Mouse (Mus musculus): ENCODE data around the gene Endod1. TPM values are rescaled to one million over a fixed set of nuclear protein-coding genes. Genes with fewer than 3 reads are reported as not detected.
A peak's percentile ranks its signal among the peaks of the same experiment; 100 is the strongest.
"Not testable (repeated sequence)": the region's sequence is repeated elsewhere in the genome, so short reads cannot be mapped to it uniquely, and the experiment has no call there.

Gene Endod1
- polyA plus RNA-seq, 1 experiment from 2014 or later: 14.4 TPM

DNA sequence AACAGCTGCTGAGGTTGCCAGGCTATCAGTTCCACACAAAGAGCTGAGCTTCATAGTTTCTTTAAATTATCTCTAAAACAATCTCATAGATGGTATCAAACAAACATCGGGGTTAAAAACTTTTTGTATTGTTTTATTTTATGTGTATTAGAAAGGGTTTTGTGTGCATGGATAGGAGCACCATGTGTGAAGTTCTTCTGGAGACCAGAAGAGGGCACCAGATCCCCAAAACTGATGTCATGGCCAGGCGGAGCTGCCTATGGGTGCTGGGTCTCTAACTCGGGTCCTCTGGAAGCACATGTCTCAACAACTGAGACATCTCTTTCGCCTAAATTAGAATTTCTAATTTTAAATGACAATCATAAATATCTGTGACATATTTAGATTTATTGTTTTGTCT lies 32.9 kb downstream of the Endod1 start:
- no peaks in the 10 kb centered on the region for H3K9me3 ChIP-seq (ENCODE audit: low read length)
- peak; percentile 70 for TF ChIP-seq CTCF (IDR thresholded peaks at IDR 0.05)
- no peak for TF ChIP-seq EP300 (IDR thresholded peaks at IDR 0.05)
- 56% methylated on average over 4 of the region's 4 CpGs for WGBS
- DNase-seq (ENCODE audit: low spot score) (peak; percentile 51), ATAC-seq (no peak)
- no peak overlapping the region for H3K4me2 ChIP-seq (replicated peaks; ENCODE audit: low read depth, low read length)
- H3K4me1 ChIP-seq (ENCODE audit: insufficient read depth, low read depth, low read length): no peaks in the 10 kb centered on the region
- no peak overlapping the region for H3K9ac ChIP-seq (replicated peaks; ENCODE audit: low read depth)
- no peak overlapping the region for H3K4me3 ChIP-seq (ENCODE audit: low read depth, low read length)
- no peaks in the 10 kb centered on the region for H3K27me3 ChIP-seq (replicated peaks; ENCODE audit: insufficient read depth, low read length)
- no peaks in the 10 kb centered on the region for H3K36me3 ChIP-seq (ENCODE audit: insufficient read depth, low read length)
- no peak overlapping the region for H3K27ac ChIP-seq (ENCODE audit: low read length)

DNA sequence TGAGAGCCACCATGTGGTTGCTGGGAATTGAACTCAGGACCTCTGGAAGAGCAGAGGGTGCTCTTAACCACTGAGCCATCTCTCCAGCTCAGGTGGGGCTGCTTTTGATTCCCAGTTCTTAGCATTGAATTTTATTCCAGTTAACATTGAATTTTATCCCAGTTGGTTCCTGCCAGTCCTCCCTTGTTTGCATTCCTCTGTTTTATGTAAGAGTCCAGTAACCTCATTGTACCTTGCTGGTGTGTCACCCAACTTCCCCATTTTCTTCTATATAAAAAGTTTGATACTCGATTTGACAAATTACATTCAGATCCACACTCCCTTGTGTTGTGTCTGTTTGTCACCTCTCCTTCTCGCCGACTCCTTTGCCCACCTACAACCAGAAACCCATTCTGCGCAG lies 35.4 kb downstream of the Endod1 start:
- WGBS: 88% methylated on average over 4 of the region's 4 CpGs
- H3K27ac ChIP-seq (ENCODE audit: low read length); DNase-seq (ENCODE audit: low spot score); H3K36me3 ChIP-seq (ENCODE audit: insufficient read depth, low read length); H3K4me1 ChIP-seq (ENCODE audit: insufficient read depth, low read depth, low read length); H3K4me3 ChIP-seq (ENCODE audit: low read depth, low read length); H3K4me2 ChIP-seq (replicated peaks; ENCODE audit: low read depth, low read length); H3K9me3 ChIP-seq (ENCODE audit: low read length); ATAC-seq; H3K9ac ChIP-seq (replicated peaks; ENCODE audit: low read depth); H3K27me3 ChIP-seq (replicated peaks; ENCODE audit: insufficient read depth, low read length): not testable (repeated sequence)

DNA sequence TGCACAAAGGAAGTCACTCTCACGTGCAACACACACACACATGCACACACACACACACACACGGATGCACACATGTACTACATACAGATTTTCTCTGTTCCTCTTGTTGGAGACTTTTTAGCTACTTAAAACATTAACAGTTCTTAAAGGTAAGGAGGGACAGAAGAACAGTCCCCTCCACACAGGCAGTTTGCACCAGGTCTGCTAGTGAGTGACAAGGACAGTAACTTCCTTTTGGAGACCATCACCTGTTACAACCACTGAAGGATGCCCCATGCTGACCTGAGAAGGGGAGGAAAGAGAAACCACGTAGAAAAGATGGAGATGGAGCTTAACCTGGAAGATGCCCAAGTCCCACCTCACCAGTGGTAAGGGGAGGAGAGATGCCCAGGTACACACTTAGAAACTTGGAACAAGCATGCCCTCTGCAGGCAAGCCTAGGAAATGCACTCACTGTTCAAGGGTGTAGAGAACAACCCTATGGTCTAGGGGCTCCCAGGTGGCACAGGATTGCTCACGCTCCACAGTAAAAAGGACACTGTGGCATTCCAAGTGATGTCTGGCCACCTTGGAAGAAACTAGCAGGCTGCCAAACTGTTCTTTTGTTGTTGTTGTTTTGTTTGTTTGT lies 39.2 kb downstream of the Endod1 start:
- ATAC-seq: peak; percentile 50; the same call in 1 of the 2 replicates
- DNase-seq (ENCODE audit: low spot score): peak; percentile 62
- TF ChIP-seq CTCF (IDR thresholded peaks at IDR 0.05): peak; percentile 94
- no peak for TF ChIP-seq EP300 (IDR thresholded peaks at IDR 0.05)

DNA sequence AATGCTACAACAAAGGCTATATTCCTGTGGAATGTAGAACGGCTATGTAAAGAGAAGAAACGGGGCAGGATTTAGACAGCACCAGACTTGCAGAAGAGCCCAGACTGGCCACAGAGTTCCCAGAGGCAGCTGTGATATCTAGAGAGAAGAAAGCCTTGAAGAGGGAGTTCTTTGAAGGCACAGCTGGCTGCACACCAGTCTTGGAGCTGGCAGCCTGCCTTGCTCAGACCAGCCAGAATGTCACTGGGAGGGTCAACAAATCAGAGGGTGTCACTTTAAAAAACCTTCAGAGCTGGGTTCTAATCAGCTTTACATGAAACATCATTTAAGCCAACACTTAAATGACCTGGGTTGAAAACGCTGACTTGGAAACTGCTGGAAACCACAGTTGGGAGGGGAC lies 42.6 kb downstream of the Endod1 start:
- Histone ChIP-seq H3K27ac (ENCODE audit: low read length) (no peak overlapping the region), H3K4me3 (ENCODE audit: low read depth, low read length) (no peak overlapping the region), H3K4me1 (ENCODE audit: insufficient read depth, low read depth, low read length) (peaks cover 3% of the 10 kb centered on the region; the same call in 1 of the 2 replicates), H3K4me2 (replicated peaks; ENCODE audit: low read depth, low read length) (no peak overlapping the region), H3K27me3 (replicated peaks; ENCODE audit: insufficient read depth, low read length) (no peaks in the 10 kb centered on the region), H3K9ac (replicated peaks; ENCODE audit: low read depth) (no peak overlapping the region), H3K36me3 (ENCODE audit: insufficient read depth, low read length) (no peaks in the 10 kb centered on the region), H3K9me3 (ENCODE audit: low read length) (no peaks in the 10 kb centered on the region)
- ATAC-seq: no peak
- WGBS: 50% methylated on average over 3 of the region's 3 CpGs
- DNase-seq (ENCODE audit: low spot score): no peak
- no peak for TF ChIP-seq CTCF (IDR thresholded peaks at IDR 0.05)

More for the DNA sequence above, 39.2 kb downstream of the Endod1 start:
- H3K9me3 ChIP-seq (ENCODE audit: low read length): no peaks in the 10 kb centered on the region
- peaks cover 3% of the 10 kb centered on the region; the same call in 1 of the 2 replicates for H3K4me1 ChIP-seq (ENCODE audit: insufficient read depth, low read depth, low read length)
- H3K36me3 ChIP-seq (ENCODE audit: insufficient read depth, low read length): no peaks in the 10 kb centered on the region
- no peak overlapping the region for H3K4me3 ChIP-seq (ENCODE audit: low read depth, low read length)
- WGBS: 57% methylated on average over 4 of the region's 4 CpGs
- H3K27me3 ChIP-seq (replicated peaks; ENCODE audit: insufficient read depth, low read length): no peaks in the 10 kb centered on the region
- H3K4me2 ChIP-seq (replicated peaks; ENCODE audit: low read depth, low read length): no peak overlapping the region
- no peak overlapping the region for H3K9ac ChIP-seq (replicated peaks; ENCODE audit: low read depth)
- no peak overlapping the region for H3K27ac ChIP-seq (ENCODE audit: low read length)

DNA sequence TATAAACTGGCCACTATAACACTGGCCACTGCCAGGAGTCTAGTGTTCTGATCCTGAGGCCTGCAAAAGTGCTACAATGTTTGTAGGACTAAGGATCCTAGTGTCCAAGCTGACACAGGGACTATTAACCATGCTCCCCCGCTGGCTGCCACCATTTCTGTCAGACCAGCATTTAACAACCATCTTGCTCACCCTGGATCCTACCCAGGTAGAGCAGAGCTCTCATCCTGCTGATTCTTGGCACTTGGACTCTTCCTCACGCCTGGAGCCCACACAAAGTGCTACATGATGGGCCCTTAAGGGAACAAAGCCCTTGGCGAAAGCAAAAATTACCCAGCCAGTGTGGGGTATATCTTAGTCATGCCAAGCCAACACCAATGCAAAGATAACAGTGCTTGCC lies 44.4 kb downstream of the Endod1 start:
- Histone ChIP-seq H3K9ac (replicated peaks; ENCODE audit: low read depth) (no peak overlapping the region), H3K4me2 (replicated peaks; ENCODE audit: low read depth, low read length) (no peak overlapping the region), H3K4me1 (ENCODE audit: insufficient read depth, low read depth, low read length) (peaks cover 3% of the 10 kb centered on the region; the same call in 1 of the 2 replicates), H3K9me3 (ENCODE audit: low read length) (no peaks in the 10 kb centered on the region), H3K27ac (ENCODE audit: low read length) (no peak overlapping the region), H3K36me3 (ENCODE audit: insufficient read depth, low read length) (no peaks in the 10 kb centered on the region), H3K4me3 (ENCODE audit: low read depth, low read length) (no peak overlapping the region), H3K27me3 (replicated peaks; ENCODE audit: insufficient read depth, low read length) (no peaks in the 10 kb centered on the region)
- TF ChIP-seq EP300 (IDR thresholded peaks at IDR 0.05): no peak
- TF ChIP-seq CTCF (IDR thresholded peaks at IDR 0.05): no peak
- 71% methylated on average over 3 of the region's 3 CpGs for WGBS
- ATAC-seq: no peak
- no peak for DNase-seq (ENCODE audit: low spot score)

DNA sequence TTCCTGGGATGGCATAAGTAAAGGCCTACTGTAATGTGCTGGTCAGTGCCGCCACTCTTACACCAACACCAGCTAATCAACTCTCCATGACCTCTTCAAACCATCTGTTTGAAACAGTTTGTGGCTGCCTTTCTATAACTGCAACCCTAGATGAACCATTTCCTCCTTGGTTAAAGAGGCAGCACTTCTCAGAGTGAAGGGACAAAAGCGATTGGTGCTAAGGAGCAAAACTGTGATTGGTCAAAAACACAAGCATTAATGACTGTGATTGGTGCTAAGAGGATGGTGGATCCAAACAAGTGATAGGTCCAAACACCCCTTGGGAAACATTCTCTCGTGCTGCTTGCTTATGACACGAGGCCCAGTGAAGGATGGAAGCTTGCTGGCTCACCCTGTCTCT lies 45.5 kb downstream of the Endod1 start:
- 77% methylated on average over 4 of the region's 4 CpGs for WGBS
- H3K9ac ChIP-seq (replicated peaks; ENCODE audit: low read depth): no peak overlapping the region
- H3K4me3 ChIP-seq (ENCODE audit: low read depth, low read length): no peak overlapping the region
- H3K27ac ChIP-seq (ENCODE audit: low read length): no peak overlapping the region
- ATAC-seq (no peak), DNase-seq (ENCODE audit: low spot score) (no peak)
- no peak overlapping the region for H3K4me2 ChIP-seq (replicated peaks; ENCODE audit: low read depth, low read length)
- no peaks in the 10 kb centered on the region for H3K9me3 ChIP-seq (ENCODE audit: low read length)
- no peaks in the 10 kb centered on the region for H3K36me3 ChIP-seq (ENCODE audit: insufficient read depth, low read length)
- no peaks in the 10 kb centered on the region for H3K27me3 ChIP-seq (replicated peaks; ENCODE audit: insufficient read depth, low read length)
- peaks cover 3% of the 10 kb centered on the region; the same call in 1 of the 2 replicates for H3K4me1 ChIP-seq (ENCODE audit: insufficient read depth, low read depth, low read length)
- TF ChIP-seq EP300 (IDR thresholded peaks at IDR 0.05) (no peak), CTCF (IDR thresholded peaks at IDR 0.05) (no peak)

DNA sequence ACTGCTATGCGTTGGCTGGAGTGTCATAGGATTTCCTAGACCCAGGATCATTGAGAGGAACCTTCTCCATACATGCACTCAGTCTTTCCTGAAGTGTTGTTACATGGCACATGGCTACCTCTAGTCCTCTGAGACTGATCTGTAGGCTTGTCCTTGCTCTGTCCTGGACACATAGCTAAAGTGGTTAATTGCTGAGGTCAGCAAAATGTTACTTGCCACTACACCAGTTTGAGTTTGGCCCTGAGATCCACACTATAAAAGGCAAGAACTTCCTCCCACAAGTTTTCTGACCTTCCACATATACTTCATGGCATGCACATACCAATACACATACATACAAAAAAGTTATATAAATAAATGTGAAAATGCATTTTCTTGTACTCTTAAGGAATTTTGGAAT lies 64.7 kb downstream of the Endod1 start:
- H3K9me3 ChIP-seq (ENCODE audit: low read length): no peaks in the 10 kb centered on the region
- 96% methylated on average over 1 of the region's 1 CpGs for WGBS
- H3K9ac ChIP-seq (replicated peaks; ENCODE audit: low read depth): no peak overlapping the region
- TF ChIP-seq EP300 (IDR thresholded peaks at IDR 0.05): no peak
- TF ChIP-seq CTCF (IDR thresholded peaks at IDR 0.05): no peak
- H3K4me1 ChIP-seq (ENCODE audit: insufficient read depth, low read depth, low read length): no peaks in the 10 kb centered on the region
- H3K4me3 ChIP-seq (ENCODE audit: low read depth, low read length): no peak overlapping the region
- 0 out of 2 replicates have a peak, but pooled peaks cover 5% of the 10 kb centered on the region for H3K36me3 ChIP-seq (ENCODE audit: insufficient read depth, low read length)
- H3K27ac ChIP-seq (ENCODE audit: low read length): no peak overlapping the region
- H3K27me3 ChIP-seq (replicated peaks; ENCODE audit: insufficient read depth, low read length): no peaks in the 10 kb centered on the region
- DNase-seq (ENCODE audit: low spot score): no peak
- no peak overlapping the region for H3K4me2 ChIP-seq (replicated peaks; ENCODE audit: low read depth, low read length)
- ATAC-seq: no peak

Data from lung, postnatal 0 days (tissue).